9 mouse cellular contexts compared by ENCODE assay signal in the genomic region with DNA sequence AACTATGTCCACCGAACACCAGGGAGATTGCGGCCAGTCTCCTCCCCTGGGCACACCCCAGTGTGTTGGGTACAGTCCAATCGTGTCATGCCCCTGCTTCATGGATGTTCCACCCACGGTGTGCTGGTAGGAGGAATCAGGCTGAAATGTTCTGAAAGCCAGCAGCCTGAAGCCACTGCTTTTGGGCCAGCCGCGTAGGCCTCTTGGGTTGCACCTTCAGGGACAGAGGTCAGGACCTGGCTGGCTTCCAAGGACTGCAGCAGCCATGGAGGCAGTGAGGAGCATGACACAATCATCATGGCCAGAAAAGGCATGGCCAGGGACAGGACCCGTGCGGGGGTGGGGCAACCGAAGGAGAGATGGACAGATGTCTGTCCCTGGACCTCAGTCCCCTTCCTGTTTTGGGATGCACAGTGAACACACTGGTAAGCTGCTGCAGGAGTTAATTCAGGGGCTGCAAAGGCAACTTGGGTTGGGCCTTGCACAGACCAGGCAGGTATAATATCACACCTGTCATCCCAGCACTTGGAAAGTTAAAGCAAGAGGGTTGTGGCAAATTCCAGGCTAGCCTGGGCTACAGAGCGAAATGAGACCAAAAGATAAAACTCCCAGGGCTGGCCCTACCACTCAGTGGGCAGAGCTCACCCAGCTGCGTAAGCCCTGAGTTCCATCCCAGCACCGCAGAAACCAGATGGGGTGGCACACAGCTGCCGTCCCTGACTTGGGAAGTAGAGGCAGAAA. TPM values are rescaled to one million over a fixed set of nuclear protein-coding genes. Genes with fewer than 3 reads are reported as not detected.
DNase-seq lines count a peak whose midpoint lies in the region; ATAC-seq lines count a peak whose summit lies in the region.
"Had no signal": no experiment of that assay in that cellular context is flagged by ENCODE, and none has a peak within 500 bp of the region (broad histone marks: within the 10 kb centered on the region; RNA-seq: fewer than 3 reads in every experiment).

No protein-coding gene starts in this region.

- H3K9ac ChIP-seq in heart, embryonic 13.5 days: peak overlapping the region; percentile 82
- peak overlapping the region; percentile 39; the same call in 1 of the 2 replicates for H3K9ac ChIP-seq in forebrain, embryonic 15.5 days (replicated peaks)
- H3K9ac ChIP-seq in neural tube, embryonic 12.5 days: no peak overlapping the region

- H3K4me1 ChIP-seq in heart, embryonic 13.5 days: peaks cover 52% of the 10 kb centered on the region
- H3K4me1 ChIP-seq in forebrain, embryonic 15.5 days: peaks cover 28% of the 10 kb centered on the region
- H3K4me1 ChIP-seq in limb, embryonic 10.5 days: peaks cover 60% of the 10 kb centered on the region
- peaks cover 36% of the 10 kb centered on the region for H3K4me1 ChIP-seq in neural tube, embryonic 12.5 days

- peaks cover 58% of the 10 kb centered on the region for H3K36me3 ChIP-seq in heart, embryonic 13.5 days
- H3K36me3 ChIP-seq in forebrain, embryonic 15.5 days: peaks cover 50% of the 10 kb centered on the region
- H3K36me3 ChIP-seq in limb, embryonic 10.5 days: peaks cover 68% of the 10 kb centered on the region
- peaks cover 60% of the 10 kb centered on the region for H3K36me3 ChIP-seq in neural tube, embryonic 12.5 days

- DNase-seq in heart, postnatal 36 days: no peak
- DNase-seq in adipocyte (ENCODE audit: low spot score): peak; percentile 93
- no peak for DNase-seq in limb, embryonic 10.5 days (ENCODE audit: low spot score)
- DNase-seq in spleen, postnatal 14 days (ENCODE audit: low spot score in 2 of 2): no peak
- no peak for DNase-seq in retina, embryonic 14.5 days (ENCODE audit: low spot score)

- H3K27ac ChIP-seq in heart, embryonic 13.5 days (replicated peaks): peak overlapping the region; percentile 89; the same call in 1 of the 2 replicates
- H3K27ac ChIP-seq in forebrain, embryonic 15.5 days (replicated peaks): no peak overlapping the region
- peak overlapping the region; percentile 95 for H3K27ac ChIP-seq in limb, embryonic 10.5 days
- H3K27ac ChIP-seq in neural tube, embryonic 12.5 days: no peak overlapping the region

- no peaks in the 10 kb centered on the region for H3K27me3 ChIP-seq in heart, embryonic 13.5 days (replicated peaks)
- H3K27me3 ChIP-seq in forebrain, embryonic 15.5 days: no peaks in the 10 kb centered on the region
- no peaks in the 10 kb centered on the region for H3K27me3 ChIP-seq in limb, embryonic 10.5 days (ENCODE audit: low read depth, poor library complexity, severe bottlenecking)
- H3K27me3 ChIP-seq in neural tube, embryonic 12.5 days (replicated peaks): no peaks in the 10 kb centered on the region
- H3K27me3 ChIP-seq: Patski had no signal

- H3K4me2 ChIP-seq in heart, embryonic 13.5 days: peak overlapping the region; percentile 94
- H3K4me2 ChIP-seq in forebrain, embryonic 15.5 days (replicated peaks): no peak overlapping the region
- H3K4me2 ChIP-seq in neural tube, embryonic 12.5 days (replicated peaks): peak overlapping the region; percentile 76

- H3K4me3 ChIP-seq in heart, embryonic 13.5 days: peak overlapping the region; percentile 99
- H3K4me3 ChIP-seq in forebrain, embryonic 15.5 days: no peak overlapping the region
- peak overlapping the region; percentile 95 for H3K4me3 ChIP-seq in limb, embryonic 10.5 days
- no peak overlapping the region for H3K4me3 ChIP-seq in neural tube, embryonic 12.5 days

- H3K9me3 ChIP-seq in heart, embryonic 13.5 days: no peaks in the 10 kb centered on the region
- no peaks in the 10 kb centered on the region for H3K9me3 ChIP-seq in forebrain, embryonic 15.5 days
- H3K9me3 ChIP-seq in limb, embryonic 10.5 days (replicated peaks): no peaks in the 10 kb centered on the region
- no peaks in the 10 kb centered on the region for H3K9me3 ChIP-seq in neural tube, embryonic 12.5 days

- intact Hi-C loops in heart, postnatal 36 days (cut with DNase I): loop anchor here (2.0 kb wide), 1 partner anchor 26 kb away; a partner anchor contains a TSS

- no peak for ATAC-seq in heart, embryonic 13.5 days (ENCODE audit: extremely low read depth, insufficient number of reproducible peaks, low FRiP score, low TSS enrichment)
- no peak for ATAC-seq in forebrain, embryonic 15.5 days (replicated peaks)
- ATAC-seq in neural tube, embryonic 12.5 days (ENCODE audit: low FRiP score, low read depth): no peak
- ATAC-seq: Patski had no signal

- 87% methylated on average over 13 of the region's 13 CpGs for WGBS in heart, embryonic 13.5 days
- WGBS in forebrain, embryonic 15.5 days: 91% methylated on average over 13 of the region's 13 CpGs
- WGBS in limb, embryonic 10.5 days: 95% methylated on average over 13 of the region's 13 CpGs
- 93% methylated on average over 13 of the region's 13 CpGs for WGBS in neural tube, embryonic 12.5 days

RNA-seq across cellular contexts. Expression of a gene that starts 2.1 kb away (rescaled TPM):
- polyA plus RNA-seq in heart, embryonic 13.5 days (2015; fragmentation: Nextera tagmentation; extraction: Ambion mirVana): 25.6 and 28.2 TPM in 2 replicates
- 10 to 100 TPM; 13.2 to 17.4 TPM for total RNA-seq in heart, postnatal 36 days (2021)
- 40.7 and 42.4 TPM in 2 replicates for polyA plus RNA-seq in forebrain, embryonic 15.5 days (2015; fragmentation: Nextera tagmentation; extraction: Ambion mirVana)
- 62.5 and 67.7 TPM in 2 replicates for polyA plus RNA-seq in limb, embryonic 10.5 days (2016; fragmentation: Nextera tagmentation; extraction: Ambion mirVana)
- 54.1 and 54.9 TPM in 2 replicates for polyA plus RNA-seq in neural tube, embryonic 12.5 days (2016; fragmentation: Nextera tagmentation; extraction: Ambion mirVana)

RNA-seq across cellular contexts. Expression of a gene that starts 9.8 kb away (rescaled TPM):
- 13.6 and 14.7 TPM in 2 replicates for polyA plus RNA-seq in heart, embryonic 13.5 days (2015; fragmentation: Nextera tagmentation; extraction: Ambion mirVana)
- total RNA-seq in heart, postnatal 36 days (2021): 1 to 10 TPM; 5.0 to 5.4 TPM
- polyA plus RNA-seq in forebrain, embryonic 15.5 days (2015; fragmentation: Nextera tagmentation; extraction: Ambion mirVana): 3.1 and 4.3 TPM in 2 replicates
- 3.2 and 3.6 TPM in 2 replicates for polyA plus RNA-seq in limb, embryonic 10.5 days (2016; fragmentation: Nextera tagmentation; extraction: Ambion mirVana)
- polyA plus RNA-seq in neural tube, embryonic 12.5 days (2016; fragmentation: Nextera tagmentation; extraction: Ambion mirVana): 3.8 and 4.7 TPM in 2 replicates
- polyA plus RNA-seq: Patski had no signal

RNA-seq across cellular contexts. Expression of a gene that starts 24.3 kb away (rescaled TPM):
- polyA plus RNA-seq in heart, embryonic 13.5 days (2015; fragmentation: Nextera tagmentation; extraction: Ambion mirVana): 0.06 TPM in 1 of 2 replicates, not detected in the other
- 1 to 10 TPM; 5.9 TPM for total RNA-seq in heart, postnatal 36 days (2021)
- polyA plus RNA-seq in forebrain, embryonic 15.5 days (2015; fragmentation: Nextera tagmentation; extraction: Ambion mirVana): not detected in 2 replicates
- 0.09 TPM in 1 of 2 replicates, not detected in the other for polyA plus RNA-seq in limb, embryonic 10.5 days (2016; fragmentation: Nextera tagmentation; extraction: Ambion mirVana)
- polyA plus RNA-seq in neural tube, embryonic 12.5 days (2016; fragmentation: Nextera tagmentation; extraction: Ambion mirVana): not detected in 2 replicates

RNA-seq across cellular contexts. Expression of a gene that starts 26.0 kb away (rescaled TPM):
- polyA plus RNA-seq in heart, embryonic 13.5 days (2015; fragmentation: Nextera tagmentation; extraction: Ambion mirVana): 31.0 and 32.0 TPM in 2 replicates
- 10 to 100 TPM; 31.5 to 33.3 TPM for total RNA-seq in heart, postnatal 36 days (2021)
- polyA plus RNA-seq in forebrain, embryonic 15.5 days (2015; fragmentation: Nextera tagmentation; extraction: Ambion mirVana): 123 and 127 TPM in 2 replicates
- polyA plus RNA-seq in limb, embryonic 10.5 days (2016; fragmentation: Nextera tagmentation; extraction: Ambion mirVana): 67.0 and 71.3 TPM in 2 replicates
- 89.7 and 99.3 TPM in 2 replicates for polyA plus RNA-seq in neural tube, embryonic 12.5 days (2016; fragmentation: Nextera tagmentation; extraction: Ambion mirVana)

RNA-seq across cellular contexts. Expression of a gene that starts 27.4 kb away (rescaled TPM):
- polyA plus RNA-seq in heart, embryonic 13.5 days (2015; fragmentation: Nextera tagmentation; extraction: Ambion mirVana): 2.2 and 2.4 TPM in 2 replicates
- under 1 TPM in 1 of 2 experiments, not detected in 1; 0.19 TPM for total RNA-seq in heart, postnatal 36 days (2021)
- 8.5 and 9.0 TPM in 2 replicates for polyA plus RNA-seq in forebrain, embryonic 15.5 days (2015; fragmentation: Nextera tagmentation; extraction: Ambion mirVana)
- polyA plus RNA-seq in limb, embryonic 10.5 days (2016; fragmentation: Nextera tagmentation; extraction: Ambion mirVana): 4.7 and 5.1 TPM in 2 replicates
- 3.9 and 4.6 TPM in 2 replicates for polyA plus RNA-seq in neural tube, embryonic 12.5 days (2016; fragmentation: Nextera tagmentation; extraction: Ambion mirVana)

Comparison
In these comparisons a context has a peak if more than half of its experiments do, and no peak if none do; other contexts are left out.
1. H3K27ac ChIP-seq: peak in heart, embryonic 13.5 days (single experiment) and limb, embryonic 10.5 days (single experiment); none in forebrain, embryonic 15.5 days (single experiment) and neural tube, embryonic 12.5 days (single experiment).
2. H3K4me3 ChIP-seq: peak in heart, embryonic 13.5 days (single experiment) and limb, embryonic 10.5 days (single experiment); none in forebrain, embryonic 15.5 days (single experiment) and neural tube, embryonic 12.5 days (single experiment).